Mouse (Mus musculus) cerebellum, adult 11 months (tissue): Measurements from ENCODE around the gene Slc1a4.

ENCODE experiments used
- DNase-seq: peaks from one replicate; pipeline ENCODE4 v3.0.0; 2022

Gene Slc1a4

GRCm38 (mm10) chr11:20332561-20333514 lies at the start of gene Slc1a4:
TSS of gene Slc1a4 (minus strand) at chr11:20332713.
- peak; percentile 92 for DNase-seq

- DNase-seq: no peak
Observed at GRCm38 (mm10) chr11:20380106-20380505, 47.6 kb upstream of the Slc1a4 start.

- DNase-seq: no peak
Observed at GRCm38 (mm10) chr11:20376642-20377041, 44.1 kb upstream of the Slc1a4 start.

GRCm38 (mm10) chr11:20372616-20373211 lies 40.2 kb upstream of the Slc1a4 start:
- DNase-seq: peak; percentile 5

GRCm38 (mm10) chr11:20370486-20370885 lies 38.0 kb upstream of the Slc1a4 start:
- DNase-seq: no peak

- DNase-seq: no peak
Observed at GRCm38 (mm10) chr11:20366456-20366855, 33.9 kb upstream of the Slc1a4 start.

- no peak for DNase-seq
Observed at GRCm38 (mm10) chr11:20361354-20361753, 28.8 kb upstream of the Slc1a4 start.

- DNase-seq: no peak
Observed at GRCm38 (mm10) chr11:20357684-20358447, 25.4 kb upstream of the Slc1a4 start.

- no peak for DNase-seq
Observed at GRCm38 (mm10) chr11:20348466-20348865, 16.0 kb upstream of the Slc1a4 start.

GRCm38 (mm10) chr11:20347548-20347947 lies 15.0 kb upstream of the Slc1a4 start:
- peak; percentile 81 for DNase-seq

GRCm38 (mm10) chr11:20346369-20346768 lies 13.9 kb upstream of the Slc1a4 start:
- DNase-seq: no peak

GRCm38 (mm10) chr11:20343952-20344351 lies 11.4 kb upstream of the Slc1a4 start:
- no peak for DNase-seq

GRCm38 (mm10) chr11:20341598-20341997 lies 9.1 kb upstream of the Slc1a4 start:
- no peak for DNase-seq

- DNase-seq: no peak
Observed at GRCm38 (mm10) chr11:20338703-20339102, 6.2 kb upstream of the Slc1a4 start.

- DNase-seq: no peak
Observed at GRCm38 (mm10) chr11:20334301-20334700, 1.8 kb upstream of the Slc1a4 start.

- DNase-seq: peak; percentile 37
Observed at GRCm38 (mm10) chr11:20331690-20332537, 599 bp downstream of the Slc1a4 start.

GRCm38 (mm10) chr11:20331027-20331689 lies 1.4 kb downstream of the Slc1a4 start:
- DNase-seq: no peak

GRCm38 (mm10) chr11:20329711-20330110 lies 2.8 kb downstream of the Slc1a4 start:
- no peak for DNase-seq

GRCm38 (mm10) chr11:20328771-20329170 lies 3.7 kb downstream of the Slc1a4 start:
- DNase-seq: no peak

- no peak for DNase-seq
Observed at GRCm38 (mm10) chr11:20326328-20326995, 6.1 kb downstream of the Slc1a4 start.

- no peak for DNase-seq
Observed at GRCm38 (mm10) chr11:20325073-20325694, 7.3 kb downstream of the Slc1a4 start.
